Mouse (Mus musculus): ENCODE data around the gene Ndufv2.

- TF ChIP-seq CTCF (IDR thresholded peaks at IDR 0.05; ENCODE audit: low read depth) (no peak), EP300 (IDR thresholded peaks at IDR 0.05; ENCODE audit: low read depth) (no peak)
These were observed 29.0 kb upstream of the Ndufv2 start for GRCm38 (mm10) chr17:66130371-66130770.

Measured in liver, embryonic 14.5 days (tissue).